Mouse (Mus musculus) brain, embryonic 14.5 days (tissue): ENCODE results near the gene Coro1b.

ENCODE experiments used
- CTCF ChIP-seq: fragments of 200-500 bp; IDR thresholded peaks from 2 replicates; pipeline ENCODE4 v1.5.1; 2012; ENCODE audit warnings: inconsistent platforms, mild to moderate bottlenecking, moderate library complexity, borderline replicate concordance; ENCODE audit not compliant: insufficient read depth, insufficient read length; ENCODE audit errors: extremely low read depth
- POLR2A ChIP-seq: fragments of 200-500 bp; IDR thresholded peaks from 2 replicates; pipeline ENCODE4 v1.6.1; 2012; ENCODE audit warnings: mild to moderate bottlenecking, inconsistent platforms, borderline replicate concordance; ENCODE audit not compliant: poor library complexity, insufficient read depth, insufficient read length, severe bottlenecking; ENCODE audit errors: extremely low read depth

- TF ChIP-seq CTCF (no peak), POLR2A (no peak)
These were observed 16.3 kb downstream of the Coro1b start for GRCm38 (mm10) chr19:4164721-4165120.
